Mouse (Mus musculus) embryonic facial prominence, embryonic 14.5 days (tissue): Measurements from ENCODE around the gene Lrrn4. TPM values are rescaled to one million over a fixed set of nuclear protein-coding genes. Genes with fewer than 3 reads are reported as not detected.

ENCODE experiments used
- ATAC-seq: fragments of 200-750 bp; cut with Nextera tagmentation; 2 replicates; pipeline ENCODE4 v1.8.0; 2017; ENCODE audit warnings: low read depth, moderate number of reproducible peaks, moderate TSS enrichment
- DNase-seq: peaks from one replicate; pipeline ENCODE4 v3.0.0-alpha.2; 2015; ENCODE audit warnings: low spot score
- H3K27ac ChIP-seq: fragments of 300-500 bp; sonication (generic); replicated peaks from 2 replicates; pipeline ENCODE4 v1.5.1; 2014; ENCODE audit warnings: low read depth, mild to moderate bottlenecking, low read length, moderate library complexity
- H3K27me3 ChIP-seq: fragments of 300-500 bp; sonication (generic); replicated peaks from 2 replicates; pipeline ENCODE4 v1.6.1; 2014; ENCODE audit warnings: low read length; ENCODE audit not compliant: control insufficient read depth, insufficient read depth
- H3K36me3 ChIP-seq: fragments of 300-500 bp; sonication (generic); 2 replicates; pipeline ENCODE4 v1.6.1; 2014; ENCODE audit warnings: low read length, mixed read lengths; ENCODE audit not compliant: control insufficient read depth, insufficient read depth
- H3K4me1 ChIP-seq: fragments of 300-500 bp; sonication (generic); 2 replicates; pipeline ENCODE4 v1.6.1; 2014; ENCODE audit warnings: antibody characterized with exemption, low read length; ENCODE audit not compliant: control insufficient read depth, insufficient read depth
- H3K4me2 ChIP-seq: fragments of 300-500 bp; sonication (generic); 2 replicates; pipeline ENCODE4 v1.6.1; 2014; ENCODE audit warnings: low read depth, mild to moderate bottlenecking, low read length, moderate library complexity, mixed read lengths
- H3K4me3 ChIP-seq: fragments of 300-500 bp; sonication (generic); 2 replicates; pipeline ENCODE4 v1.5.1; 2014; ENCODE audit warnings: low read depth, mild to moderate bottlenecking, low read length
- H3K9ac ChIP-seq: fragments of 300-500 bp; sonication (generic); 2 replicates; pipeline ENCODE4 v1.6.1; 2014; ENCODE audit warnings: low read depth, mild to moderate bottlenecking, low read length, moderate library complexity, mixed read lengths
- H3K9me3 ChIP-seq: fragments of 300-500 bp; sonication (generic); 2 replicates; pipeline ENCODE4 v1.6.1; 2016; ENCODE audit warnings: low read length; ENCODE audit not compliant: control insufficient read depth
- WGBS: fragments of 180-500 bp; shearing (Covaris S2); extraction: QIAGEN DNeasy Blood & Tissue Kit; methylation state at CpG from one replicate; pipeline ENCODE4 v1.1.7; 2014; 5-methylcytosine and 5-hydroxymethylcytosine counted together
- polyA plus RNA-seq: library from polyadenylated mRNA; unstranded; fragments of >200 nt; fragmentation: Nextera tagmentation; extraction: Ambion mirVana; gene quantifications from 2 replicates; pipeline ENCODE4 v1.2.1, GENCODE M21; 2014

The Lrrn4 gene
- polyA plus RNA-seq, 1 experiment from 2014 or later, result 0.06 TPM

DNA sequence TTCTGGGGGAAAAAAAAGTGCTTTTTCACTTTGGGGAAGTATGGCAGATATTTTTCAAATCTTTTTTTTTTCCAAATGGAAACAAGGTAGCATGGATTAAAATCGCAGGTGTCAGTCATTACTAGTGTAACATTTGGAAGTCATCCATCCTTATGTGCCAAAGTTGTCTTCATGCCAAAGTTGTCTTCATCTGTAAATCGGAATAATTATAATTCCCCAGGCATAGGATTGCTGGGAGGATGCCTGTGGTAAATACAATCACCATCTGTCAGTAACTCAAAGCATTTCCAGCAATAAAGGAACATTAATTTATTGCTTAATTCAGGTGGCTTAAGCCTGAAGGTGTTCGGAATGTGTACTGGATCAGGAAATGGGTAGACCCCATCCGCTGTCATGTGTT, 39.6 kb downstream of the Lrrn4 start:
- peaks cover 34% of the 10 kb centered on the region; the same call in 1 of the 2 replicates for H3K36me3 ChIP-seq
- H3K27me3 ChIP-seq, result no peaks in the 10 kb centered on the region
- no peaks in the 10 kb centered on the region for H3K9me3 ChIP-seq
- H3K4me2 ChIP-seq, result no peak overlapping the region
- no peak overlapping the region for H3K9ac ChIP-seq
- WGBS, result 91% methylated on average over 4 of the region's 4 CpGs
- no peak overlapping the region for H3K27ac ChIP-seq
- DNase-seq (no peak), ATAC-seq (no peak)
- no peak overlapping the region for H3K4me3 ChIP-seq
- H3K4me1 ChIP-seq, result no peaks in the 10 kb centered on the region

Other genes starting within 250 kb of the Lrrn4 start
- gene Shld1, start 194.0 kb downstream of the Lrrn4 start, polyA plus RNA-seq, result 16.0 and 16.1 TPM in 2 replicates
- 3.2 and 5.3 TPM in 2 replicates for gene Chgb, start 99.6 kb downstream of the Lrrn4 start, polyA plus RNA-seq
- gene Trmt6, start 64.8 kb downstream of the Lrrn4 start, polyA plus RNA-seq, result 24.2 and 28.4 TPM in 2 replicates
- gene Mcm8, start 64.8 kb downstream of the Lrrn4 start, polyA plus RNA-seq, result 10.5 and 11.5 TPM in 2 replicates
- 20.5 and 26.7 TPM in 2 replicates for gene Crls1, start 34.2 kb downstream of the Lrrn4 start, polyA plus RNA-seq
- gene Fermt1, start 65.0 kb upstream of the Lrrn4 start, polyA plus RNA-seq, result 7.2 and 8.9 TPM in 2 replicates